In genomic region chr2:71654817-71655503, GRCm38 (mm10) we compare ENCODE assay signal across 11 mouse cellular contexts.
DNase-seq lines count a peak whose midpoint lies in the region; ATAC-seq and TF ChIP-seq lines count a peak whose summit lies in the region.
"Had no signal": no experiment of that assay in that cellular context is flagged by ENCODE, and none has a peak within 500 bp of the region (broad histone marks: within the 10 kb centered on the region; RNA-seq: fewer than 3 reads in every experiment).

No protein-coding gene starts in this region.

- no peaks in the 10 kb centered on the region for H3K9me3 ChIP-seq in intestine, embryonic 15.5 days
- H3K9me3 ChIP-seq in intestine, postnatal 0 days (ENCODE audit: control insufficient read depth) = no peaks in the 10 kb centered on the region
- H3K9me3 ChIP-seq in hindbrain, embryonic 15.5 days = no peaks in the 10 kb centered on the region
- H3K9me3 ChIP-seq in midbrain, embryonic 13.5 days = no peaks in the 10 kb centered on the region

- H3K27ac ChIP-seq in intestine, embryonic 15.5 days = no peak overlapping the region
- H3K27ac ChIP-seq in intestine, postnatal 0 days (ENCODE audit: low read depth, low read length) = no peak overlapping the region
- H3K27ac ChIP-seq in hindbrain, embryonic 15.5 days (replicated peaks) = no peak overlapping the region
- H3K27ac ChIP-seq in midbrain, embryonic 13.5 days = no peak overlapping the region

- ATAC-seq in intestine, embryonic 15.5 days = peak; percentile 43; the same call in 1 of the 2 replicates
- no peak for ATAC-seq in intestine, postnatal 0 days
- peak; percentile 40 for ATAC-seq in hindbrain, embryonic 15.5 days (ENCODE audit: low FRiP score, low read depth)
- ATAC-seq in midbrain, embryonic 13.5 days = peak; percentile 35
- no peak for ATAC-seq in activated CD4-positive, CD25-positive, alpha-beta regulatory T cell, adult 4 months

- H3K36me3 ChIP-seq in intestine, embryonic 15.5 days = no peaks in the 10 kb centered on the region
- H3K36me3 ChIP-seq in intestine, postnatal 0 days (ENCODE audit: control insufficient read depth, insufficient read depth) = no peaks in the 10 kb centered on the region
- H3K36me3 ChIP-seq in hindbrain, embryonic 15.5 days = no peaks in the 10 kb centered on the region
- no peaks in the 10 kb centered on the region for H3K36me3 ChIP-seq in midbrain, embryonic 13.5 days

- no peak for TF ChIP-seq CTCF in intestine, postnatal 0 days (IDR thresholded peaks at IDR 0.05; ENCODE audit: low read depth)

- DNase-seq in embryo, embryonic 10 days (ENCODE audit: low spot score) = peak; percentile 59
- no peak for DNase-seq in left cerebral cortex, adult 8-10 months (ENCODE audit: low spot score in 2 of 2)
- DNase-seq in frontal cortex, postnatal 25 days (ENCODE audit: low spot score in 2 of 2) = no peak
- DNase-seq: cerebellum, adult 8-10 months; layer of hippocampus, postnatal 36 days; lung, postnatal 4 days had no signal

- H3K4me2 ChIP-seq in intestine, embryonic 15.5 days (replicated peaks) = no peak overlapping the region
- no peak overlapping the region for H3K4me2 ChIP-seq in intestine, postnatal 0 days (replicated peaks; ENCODE audit: low read depth)
- H3K4me2 ChIP-seq in hindbrain, embryonic 15.5 days = no peak overlapping the region
- no peak overlapping the region for H3K4me2 ChIP-seq in midbrain, embryonic 13.5 days (replicated peaks)

- H3K4me3 ChIP-seq in intestine, embryonic 15.5 days (replicated peaks) = no peak overlapping the region
- H3K4me3 ChIP-seq in intestine, postnatal 0 days (ENCODE audit: low read depth, low read length) = no peak overlapping the region
- H3K4me3 ChIP-seq in hindbrain, embryonic 15.5 days = no peak overlapping the region
- no peak overlapping the region for H3K4me3 ChIP-seq in midbrain, embryonic 13.5 days (replicated peaks)

- peaks cover 10% of the 10 kb centered on the region for H3K4me1 ChIP-seq in intestine, embryonic 15.5 days (replicated peaks)
- no peaks in the 10 kb centered on the region for H3K4me1 ChIP-seq in intestine, postnatal 0 days (replicated peaks; ENCODE audit: control insufficient read depth, insufficient read depth, low read length)
- peaks cover 27% of the 10 kb centered on the region for H3K4me1 ChIP-seq in hindbrain, embryonic 15.5 days (replicated peaks)
- peaks cover 41% of the 10 kb centered on the region for H3K4me1 ChIP-seq in midbrain, embryonic 13.5 days (replicated peaks)

- H3K27me3 ChIP-seq in intestine, embryonic 15.5 days (replicated peaks) = no peaks in the 10 kb centered on the region
- H3K27me3 ChIP-seq in intestine, postnatal 0 days (replicated peaks; ENCODE audit: control insufficient read depth, insufficient read depth, low read length) = no peaks in the 10 kb centered on the region
- no peaks in the 10 kb centered on the region for H3K27me3 ChIP-seq in hindbrain, embryonic 15.5 days
- H3K27me3 ChIP-seq in midbrain, embryonic 13.5 days = no peaks in the 10 kb centered on the region

- WGBS in intestine, embryonic 15.5 days = 41% methylated on average over 8 of the region's 8 CpGs
- WGBS in intestine, postnatal 0 days = 52% methylated on average over 8 of the region's 8 CpGs
- WGBS in hindbrain, embryonic 15.5 days = 13% methylated on average over 8 of the region's 8 CpGs
- WGBS in midbrain, embryonic 13.5 days = 10% methylated on average over 8 of the region's 8 CpGs

- H3K9ac ChIP-seq in intestine, embryonic 15.5 days = no peak overlapping the region
- no peak overlapping the region for H3K9ac ChIP-seq in intestine, postnatal 0 days (ENCODE audit: low read depth, low read length)
- no peak overlapping the region for H3K9ac ChIP-seq in hindbrain, embryonic 15.5 days
- no peak overlapping the region for H3K9ac ChIP-seq in midbrain, embryonic 13.5 days (replicated peaks)

Comparison
In these comparisons a context has a peak if more than half of its experiments do, and no peak if none do; other contexts are left out.
1. ATAC-seq: peak in intestine, embryonic 15.5 days (single experiment), hindbrain, embryonic 15.5 days (single experiment) and midbrain, embryonic 13.5 days (single experiment); none in intestine, postnatal 0 days (single experiment) and activated CD4-positive, CD25-positive, alpha-beta regulatory T cell, adult 4 months (single experiment).